Mouse (Mus musculus): ENCODE results near the gene Kank2. TPM values are rescaled to one million over a fixed set of nuclear protein-coding genes. Genes with fewer than 3 reads are reported as not detected.

Gene Kank2
- total RNA-seq, 2 experiments from 2014 or later: 6.3 to 7.4 TPM

DNA sequence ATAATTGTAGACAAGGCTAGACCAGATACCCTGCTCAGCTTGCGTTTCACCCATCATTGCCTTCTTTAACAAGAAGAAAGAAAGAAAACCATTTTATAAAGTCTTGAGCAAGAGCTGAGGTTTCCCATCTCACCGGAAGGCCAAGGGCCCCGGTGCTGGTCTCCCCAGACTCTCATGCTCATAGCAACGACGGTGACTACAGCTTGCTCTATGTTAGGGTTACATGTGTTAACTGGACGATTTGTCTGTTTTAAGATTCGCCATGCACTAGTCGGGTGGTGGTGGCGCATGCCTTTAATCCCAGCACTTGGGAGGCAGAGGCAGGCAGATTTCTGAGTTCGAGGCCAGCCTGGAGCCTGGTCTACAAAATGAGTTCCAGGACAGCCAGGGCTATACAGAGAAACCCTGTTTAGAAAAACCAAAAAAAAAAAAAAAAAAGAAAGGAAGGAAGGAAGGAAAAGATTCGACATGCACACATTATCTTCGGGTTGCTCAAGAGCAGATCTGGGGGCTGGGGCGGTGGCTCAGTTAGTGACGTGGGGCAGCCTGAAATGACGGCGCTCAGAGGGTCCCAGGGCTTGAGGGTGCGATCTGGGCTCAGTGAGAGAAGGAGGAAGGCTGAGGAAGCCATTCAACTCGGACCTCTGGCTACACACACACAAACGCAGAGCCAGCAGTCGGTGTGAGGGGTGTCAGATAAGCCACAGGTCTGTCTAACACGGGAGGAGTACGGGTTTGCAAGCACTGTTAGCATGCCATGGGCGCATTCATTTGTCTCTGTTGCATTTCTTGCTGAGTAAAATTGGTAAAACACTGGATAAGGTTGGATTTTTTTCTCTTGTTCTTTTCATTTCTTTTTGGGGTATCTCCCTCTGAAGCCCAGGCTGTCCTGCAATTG is 73.1 kb downstream of the Kank2 start:
- no peak for DNase-seq (ENCODE audit: extremely low spot score in 1 of 2, low spot score in 1 of 2)

DNA sequence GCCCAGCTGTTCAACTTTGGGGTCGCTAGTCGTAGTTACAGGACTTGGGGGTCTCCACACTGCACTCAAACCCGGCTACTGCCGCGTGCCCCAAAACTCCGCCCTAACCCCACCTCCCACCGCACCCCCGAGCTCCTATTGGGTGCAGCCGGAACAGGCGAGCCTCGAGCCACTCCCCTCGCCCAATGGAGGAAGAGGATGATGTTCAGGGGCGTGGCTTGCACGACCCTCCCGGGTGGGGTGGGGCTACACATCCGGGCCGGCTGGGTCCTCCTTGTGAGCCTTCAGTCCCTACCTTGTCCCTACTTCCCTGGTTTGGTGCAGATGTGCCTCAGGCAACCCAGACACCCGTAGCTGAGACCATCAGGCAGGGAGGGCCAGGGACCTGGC is 74.4 kb downstream of the Kank2 start:
- peak; percentile 72 to 75 for DNase-seq (ENCODE audit: extremely low spot score in 1 of 2, low spot score in 1 of 2)

DNA sequence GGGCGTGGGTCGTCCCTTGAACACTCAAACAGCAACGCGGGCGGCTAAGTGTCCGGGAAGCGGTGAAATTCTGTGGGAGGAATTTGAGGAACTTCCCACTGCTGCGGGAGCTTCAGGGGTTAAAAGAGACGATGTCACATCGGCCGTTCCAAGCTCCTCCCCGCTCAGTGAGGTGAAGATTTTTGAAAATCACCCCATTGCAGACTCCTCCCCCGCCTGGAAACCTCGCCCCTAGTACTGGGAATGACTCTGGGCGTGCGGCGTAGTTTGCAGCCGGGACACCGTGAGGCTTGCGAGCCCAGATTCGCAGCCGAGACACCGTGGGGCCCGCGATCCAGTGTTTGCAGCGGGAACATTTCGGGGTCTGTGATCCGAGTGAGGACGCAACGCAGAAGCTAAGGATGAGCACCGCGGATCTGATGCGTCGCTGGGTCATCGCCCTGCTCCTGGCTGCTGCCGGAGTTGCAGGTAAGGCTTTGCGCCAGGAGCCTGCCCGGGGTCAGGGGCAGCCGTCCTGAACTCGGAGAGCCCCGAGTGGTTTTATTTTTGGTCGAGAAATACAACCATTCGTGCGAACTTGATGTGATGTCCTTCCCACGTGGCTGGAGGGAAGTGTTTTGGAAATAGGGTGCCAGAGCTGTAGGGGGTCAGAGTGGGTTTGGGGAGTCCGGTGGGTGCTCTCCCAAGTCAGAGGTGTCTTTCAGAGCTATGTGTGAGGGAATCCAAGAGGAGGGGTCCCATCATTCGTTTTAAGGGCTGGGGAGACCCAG is 75.0 kb downstream of the Kank2 start, which contains the start of gene Ldlr:
TSS of gene Ldlr (plus strand) at position 107 of the 770 bp plus-strand sequence.
- DNase-seq (ENCODE audit: extremely low spot score in 1 of 2, low spot score in 1 of 2): peak; percentile 54 to 66

DNA sequence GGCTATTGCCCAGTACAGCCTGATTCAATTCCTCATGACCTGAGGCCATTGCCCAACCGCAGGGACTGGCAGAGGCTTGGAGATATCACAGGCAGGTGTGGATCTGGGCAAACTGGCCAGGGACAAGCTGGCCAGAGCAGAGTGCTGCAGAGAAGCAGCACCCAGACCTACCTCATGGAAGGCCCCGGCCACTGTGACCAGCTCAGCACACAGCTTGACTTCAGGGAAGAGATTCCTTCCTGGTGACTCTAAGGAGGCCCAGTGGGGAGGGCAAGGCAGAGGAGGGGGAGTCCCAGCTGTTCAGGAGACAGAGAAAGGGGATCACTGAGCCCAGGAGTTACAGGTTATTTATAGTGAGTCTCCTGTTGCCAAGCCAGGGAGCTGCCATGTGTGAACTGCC is 77.5 kb downstream of the Kank2 start:
- DNase-seq (ENCODE audit: extremely low spot score in 1 of 2, low spot score in 1 of 2): no peak

DNA sequence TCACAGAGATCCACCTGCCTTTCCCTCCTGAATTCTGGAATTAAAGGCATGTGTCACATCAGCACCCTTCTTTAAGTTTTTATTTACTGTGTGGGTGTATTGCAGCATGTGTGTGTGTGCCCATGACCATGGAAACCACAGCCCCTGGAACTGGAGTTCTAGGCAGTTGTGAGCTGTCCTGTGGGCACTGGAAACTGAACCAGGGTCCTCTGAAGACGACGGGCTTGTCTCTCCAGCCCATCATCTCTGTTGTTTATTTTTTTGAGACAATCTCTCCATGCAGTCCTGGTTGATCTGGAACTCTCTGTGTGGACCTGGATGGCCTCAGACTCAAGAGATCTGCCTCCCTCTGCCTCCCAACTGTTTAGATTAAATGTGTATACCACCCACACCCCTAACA is 81.5 kb downstream of the Kank2 start:
- no peak for DNase-seq (ENCODE audit: extremely low spot score in 1 of 2, low spot score in 1 of 2)

Small RNA genes lying within 50 kb of the gene (microRNA-seq; reads per million reads assigned to microRNA genes)
- 7.4 to 9.0 reads per million in 2 experiments for gene Mir7083

Other genes starting within 250 kb of the Kank2 start
- 10 to 100 TPM; 50.3 to 57.5 TPM for gene Timm29, start 206.0 kb downstream of the Kank2 start, total RNA-seq (2021)
- 10 to 100 TPM; 17.5 to 18.3 TPM for gene Yipf2, start 205.9 kb downstream of the Kank2 start, total RNA-seq (2021)
- gene Smarca4, start 182.6 kb downstream of the Kank2 start, total RNA-seq (2021): 100 to 1,000 TPM; 115 to 122 TPM
- 10 to 100 TPM; 20.5 to 20.7 TPM for gene Ldlr, start 75.3 kb downstream of the Kank2 start, total RNA-seq (2021)
- 1 to 10 TPM; 1.1 to 2.5 TPM for gene Spc24, start 38.4 kb downstream of the Kank2 start, total RNA-seq (2021)
- gene Angptl8, start 36.8 kb upstream of the Kank2 start, total RNA-seq (2021): not detected
- gene Dock6, start 53.9 kb upstream of the Kank2 start, total RNA-seq (2021): 10 to 100 TPM; 13.1 to 18.4 TPM
- 10 to 100 TPM; 19.5 to 24.0 TPM for gene Rab3d, start 119.4 kb upstream of the Kank2 start, total RNA-seq (2021)
- gene Ccdc159, start 128.7 kb upstream of the Kank2 start, total RNA-seq (2021): 10 to 100 TPM; 13.2 to 18.5 TPM
- 10 to 100 TPM; 40.2 to 45.0 TPM for gene Tmem205, start 128.8 kb upstream of the Kank2 start, total RNA-seq (2021)
- gene Plppr2, start 138.3 kb upstream of the Kank2 start, total RNA-seq (2021): 100 to 1,000 TPM; 334 to 345 TPM
- 10 to 100 TPM; 14.7 to 16.0 TPM for gene Swsap1, start 157.0 kb upstream of the Kank2 start, total RNA-seq (2021)
- gene Epor, start 164.8 kb upstream of the Kank2 start, total RNA-seq (2021): 1 to 10 TPM; 7.3 to 9.5 TPM
- 1 to 10 TPM; 1.5 to 1.9 TPM for gene Rgl3, start 190.7 kb upstream of the Kank2 start, total RNA-seq (2021)
- gene Ccdc151, start 203.9 kb upstream of the Kank2 start, total RNA-seq (2021): 1 to 10 TPM; 7.0 to 7.6 TPM
- 100 to 1,000 TPM; 107 to 108 TPM for gene Prkcsh, start 204.1 kb upstream of the Kank2 start, total RNA-seq (2021)